Mouse (Mus musculus) heart, adult 2 months (tissue): ENCODE measurements around the gene Tbc1d14. TPM values are rescaled to one million over a fixed set of nuclear protein-coding genes. Genes with fewer than 3 reads are reported as not detected.

Experiments
- DNase-seq, 2 experiments: peaks; one replicate each; pipeline ENCODE4 v3.0.0; 2021
- H3K27ac ChIP-seq: fragments of 200-600 bp; 2 replicates; pipeline ENCODE4 v1.8.1; 2022
- H3K27me3 ChIP-seq: fragments of 200-500 bp; 2 replicates; pipeline ENCODE4 v1.6.1; 2012; ENCODE audit warnings: mild to moderate bottlenecking, low read length, inconsistent platforms, mixed read lengths; ENCODE audit not compliant: control insufficient read depth, insufficient read depth
- H3K36me3 ChIP-seq: fragments of 200-500 bp; 2 replicates; pipeline ENCODE4 v1.6.1; 2012; ENCODE audit warnings: low read length, inconsistent platforms; ENCODE audit not compliant: control insufficient read depth, insufficient read depth
- H3K4me1 ChIP-seq: fragments of 200-500 bp; 2 replicates; pipeline ENCODE4 v1.6.1; 2011; ENCODE audit warnings: low read length; ENCODE audit not compliant: control insufficient read depth, insufficient read depth
- H3K4me3 ChIP-seq: fragments of 200-600 bp; 2 replicates; pipeline ENCODE4 v1.8.1; 2022
- H3K79me2 ChIP-seq: fragments of 200-500 bp; replicated peaks from 2 replicates; pipeline ENCODE4 v1.6.1; 2012; ENCODE audit warnings: mild to moderate bottlenecking, inconsistent platforms, low read length, moderate library complexity, mixed read lengths; ENCODE audit not compliant: control insufficient read depth, insufficient read depth
- H3K9ac ChIP-seq: fragments of 200-500 bp; 2 replicates; pipeline ENCODE4 v1.6.1; 2012; ENCODE audit warnings: low read depth, mild to moderate bottlenecking, control low read depth, inconsistent platforms, low read length, mixed read lengths
- CTCF ChIP-seq: fragments of 200-600 bp; IDR thresholded peaks from 2 replicates; pipeline ENCODE4 v1.8.1; 2022; ENCODE audit warnings: antibody characterized with exemption, mild to moderate bottlenecking, moderate library complexity
- EP300 ChIP-seq: fragments of 200-500 bp; IDR thresholded peaks from 2 replicates; pipeline ENCODE4 v1.6.1; 2011; ENCODE audit warnings: low read depth, low read length, control low read depth; ENCODE audit not compliant: insufficient read depth
- POLR2A ChIP-seq: fragments of 200-500 bp; IDR thresholded peaks from 2 replicates; pipeline ENCODE4 v1.6.1; 2011; ENCODE audit warnings: mild to moderate bottlenecking, low read depth, low read length, control low read depth; ENCODE audit not compliant: insufficient read depth
- WGBS: fragments of 180-500 bp; shearing (Covaris S2); methylation state at CpG from one replicate; pipeline ENCODE4 v1.1.7; 2018; 5-methylcytosine and 5-hydroxymethylcytosine counted together
- intact Hi-C: fragments of 180-260 bp; cut with DNase I; formaldehyde crosslinking; loops from one replicate; pipeline ENCODE4 v1.15.1; 2025
- polyA plus RNA-seq: library from polyadenylated mRNA; depleted of rRNA; stranded (reverse); fragments of >200 nt; gene quantifications from 2 replicates; pipeline ENCODE4 v1.2.3, GENCODE M21; 2012
- total RNA-seq, 2 experiments: library from RNA; stranded (reverse); gene quantifications; 2 replicates each; pipeline ENCODE4 v1.2.3; 2021

Tbc1d14 gene
- total and polyA plus RNA-seq, 3 experiments: 11.7 to 13.0 (median 12.4) TPM

- H3K79me2 ChIP-seq: 0 out of 2 replicates have a peak, but pooled peaks cover 2% of the 10 kb centered on the region
- TF ChIP-seq POLR2A: no peak
- no peak for TF ChIP-seq CTCF
- TF ChIP-seq EP300: no peak
- peaks cover 1% of the 10 kb centered on the region; the same call in 1 of the 2 replicates for H3K4me1 ChIP-seq
- no peak overlapping the region for H3K27ac ChIP-seq
- no peak overlapping the region for H3K9ac ChIP-seq
- DNase-seq: no peak
- H3K36me3 ChIP-seq: no peaks in the 10 kb centered on the region
- 79% methylated on average over 6 of the region's 6 CpGs for WGBS
- intact Hi-C loops: loop anchor here (5.0 kb wide), 1 partner anchor 73 kb away; the partner anchor contains the start of gene Grpel1
- no peaks in the 10 kb centered on the region for H3K27me3 ChIP-seq
- no peak overlapping the region for H3K4me3 ChIP-seq
Measured at GRCm38 (mm10) chr5:36535438-36536176, 57.5 kb downstream of the Tbc1d14 start.

- H3K27ac ChIP-seq: no peak overlapping the region
- 49% methylated on average over 6 of the region's 6 CpGs for WGBS
- 0 out of 2 replicates have a peak, but pooled peaks cover 2% of the 10 kb centered on the region for H3K79me2 ChIP-seq
- no peak for DNase-seq
- no peak for TF ChIP-seq EP300
- TF ChIP-seq POLR2A: no peak
- no peak for TF ChIP-seq CTCF
- H3K36me3 ChIP-seq: no peaks in the 10 kb centered on the region
- no peak overlapping the region for H3K4me3 ChIP-seq
- no peaks in the 10 kb centered on the region for H3K27me3 ChIP-seq
- peaks cover 5% of the 10 kb centered on the region for H3K4me1 ChIP-seq
- H3K9ac ChIP-seq: no peak overlapping the region
- intact Hi-C loops: loop anchor here (5.0 kb wide), 1 partner anchor 72 kb away; the partner anchor contains the start of gene Grpel1
Measured at GRCm38 (mm10) chr5:36534455-36535030, 58.5 kb downstream of the Tbc1d14 start.

GRCm38 (mm10) chr5:36530129-36530751, 62.8 kb downstream of the Tbc1d14 start:
- H3K4me3 ChIP-seq: peak overlapping the region; percentile 64
- TF ChIP-seq POLR2A: peak; percentile 57; the same call in 1 of the 2 replicates
- no peak for TF ChIP-seq CTCF
- peak; percentile 38; the same call in 1 of the 2 replicates for TF ChIP-seq EP300
- DNase-seq: peak; percentile 96 to 98
- H3K27ac ChIP-seq: peak overlapping the region; percentile 79
- intact Hi-C loops: loop anchor here (1.0 kb wide), 1 partner anchor 52 kb away; no protein-coding TSS in a partner anchor
- H3K9ac ChIP-seq: peak overlapping the region; percentile 91
- WGBS: under 1% methylated on average over 28 of the region's 28 CpGs
- H3K36me3 ChIP-seq: no peaks in the 10 kb centered on the region
- H3K79me2 ChIP-seq: peaks cover 4% of the 10 kb centered on the region; the same call in 1 of the 2 replicates
- H3K27me3 ChIP-seq: no peaks in the 10 kb centered on the region
- peaks cover 10% of the 10 kb centered on the region for H3K4me1 ChIP-seq

GRCm38 (mm10) chr5:36529698-36530097, 63.4 kb downstream of the Tbc1d14 start:
- H3K27ac ChIP-seq: peak overlapping the region; percentile 79
- peak overlapping the region; percentile 64 for H3K4me3 ChIP-seq
- peaks cover 4% of the 10 kb centered on the region; the same call in 1 of the 2 replicates for H3K79me2 ChIP-seq
- no peaks in the 10 kb centered on the region for H3K27me3 ChIP-seq
- H3K36me3 ChIP-seq: no peaks in the 10 kb centered on the region
- DNase-seq: no peak
- H3K9ac ChIP-seq: peak overlapping the region; percentile 91
- 2% methylated on average over 5 of the region's 5 CpGs for WGBS
- TF ChIP-seq CTCF: no peak
- no peak for TF ChIP-seq POLR2A
- TF ChIP-seq EP300: no peak
- intact Hi-C loops: loop anchor here (1.0 to 5.0 kb wide), 2 partner anchors 53 to 213 kb away; no protein-coding TSS in a partner anchor
- peaks cover 10% of the 10 kb centered on the region for H3K4me1 ChIP-seq

- H3K79me2 ChIP-seq: peaks cover 3% of the 10 kb centered on the region; the same call in 1 of the 2 replicates
- H3K27ac ChIP-seq: no peak overlapping the region
- H3K36me3 ChIP-seq: no peaks in the 10 kb centered on the region
- WGBS: 89% methylated on average over 2 of the region's 2 CpGs
- no peaks in the 10 kb centered on the region for H3K27me3 ChIP-seq
- intact Hi-C loops: loop anchor here (5.0 kb wide), 1 partner anchor 215 kb away; no protein-coding TSS in a partner anchor
- no peak overlapping the region for H3K9ac ChIP-seq
- peaks cover 11% of the 10 kb centered on the region for H3K4me1 ChIP-seq
- DNase-seq: no peak
- no peak overlapping the region for H3K4me3 ChIP-seq
- no peak for TF ChIP-seq CTCF
Measured at GRCm38 (mm10) chr5:36526921-36527320, 66.2 kb downstream of the Tbc1d14 start.
